Mouse (Mus musculus): ENCODE results near the gene Gm20388.
"Not testable (repeated sequence)": the region's sequence is repeated elsewhere in the genome, so short reads cannot be mapped to it uniquely, and the experiment has no call there.

DNA sequence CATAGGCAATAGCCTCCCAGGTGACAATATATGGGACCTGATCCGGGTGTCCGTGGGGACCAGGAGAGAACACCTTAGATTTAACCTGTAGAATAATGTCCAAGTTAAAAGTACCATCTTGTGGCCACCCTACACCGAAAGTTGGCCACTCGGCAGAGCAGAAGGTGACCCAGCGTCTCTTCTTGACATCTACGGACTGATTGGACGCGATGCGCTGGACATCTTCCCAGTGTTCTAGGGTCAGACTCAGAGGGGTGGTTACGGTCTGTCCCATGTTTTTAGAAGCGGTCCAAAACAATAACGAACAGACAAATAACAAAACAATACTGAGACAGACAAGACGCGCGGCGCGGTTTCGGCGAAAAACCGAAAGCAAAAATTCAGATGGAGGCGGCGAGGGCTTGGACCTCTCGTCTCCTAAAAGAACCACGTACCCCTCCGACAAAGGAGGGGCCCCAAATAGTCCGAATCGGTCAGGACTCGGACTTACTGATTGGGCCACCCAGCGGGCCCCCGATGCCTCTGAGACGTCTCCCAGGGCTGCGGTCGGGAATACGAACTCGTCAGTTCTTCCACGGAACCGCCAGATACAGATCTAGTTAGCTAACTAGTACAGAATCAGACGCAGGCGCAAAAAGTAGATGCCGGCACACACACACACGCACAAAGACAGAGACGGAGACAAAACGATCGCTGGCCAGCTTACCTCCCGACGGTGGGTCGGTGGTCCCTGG lies 3522.8 kb downstream of the Gm20388 start:
- TF ChIP-seq POLR2A (IDR thresholded peaks at IDR 0.05; ENCODE audit: borderline replicate concordance, extremely low read depth, insufficient read depth, insufficient read length, poor library complexity, severe bottlenecking); CTCF (IDR thresholded peaks at IDR 0.05; ENCODE audit: borderline replicate concordance, extremely low read depth, insufficient read depth, insufficient read length): not testable (repeated sequence)

Measured in brain, embryonic 14.5 days (tissue).